Mouse (Mus musculus) midbrain, embryonic 14.5 days (tissue): ENCODE results near the gene Habp4. TPM values are rescaled to one million over a fixed set of nuclear protein-coding genes. Genes with fewer than 3 reads are reported as not detected.

Experiments
- ATAC-seq: fragments of 200-750 bp; cut with Nextera tagmentation; 2 replicates; pipeline ENCODE4 v1.8.0; 2017; ENCODE audit warnings: moderate number of reproducible peaks, moderate library complexity; ENCODE audit not compliant: low FRiP score, low TSS enrichment
- DNase-seq: peaks from one replicate; pipeline ENCODE4 v3.0.0-alpha.2; 2015
- H3K27ac ChIP-seq: fragments of 300-500 bp; sonication (generic); replicated peaks from 2 replicates; pipeline ENCODE4 v1.5.1; 2014; ENCODE audit warnings: mild to moderate bottlenecking, low read depth, low read length, moderate library complexity
- H3K27me3 ChIP-seq: fragments of 300-500 bp; sonication (generic); 2 replicates; pipeline ENCODE4 v1.6.1; 2014; ENCODE audit warnings: low read length, control low read depth, mixed read lengths; ENCODE audit not compliant: control insufficient read depth, insufficient read depth
- H3K36me3 ChIP-seq: fragments of 300-500 bp; sonication (generic); 2 replicates; pipeline ENCODE4 v1.6.1; 2014; ENCODE audit warnings: low read length, control low read depth; ENCODE audit not compliant: control insufficient read depth, insufficient read depth
- H3K4me1 ChIP-seq: fragments of 300-500 bp; sonication (generic); 2 replicates; pipeline ENCODE4 v1.6.1; 2014; ENCODE audit warnings: mild to moderate bottlenecking, antibody characterized with exemption, low read length, control low read depth; ENCODE audit not compliant: control insufficient read depth, insufficient read depth
- H3K4me2 ChIP-seq: fragments of 300-500 bp; sonication (generic); 2 replicates; pipeline ENCODE4 v1.6.1; 2014; ENCODE audit warnings: mild to moderate bottlenecking, low read length, moderate library complexity
- H3K4me3 ChIP-seq: fragments of 300-500 bp; sonication (generic); replicated peaks from 2 replicates; pipeline ENCODE4 v1.5.1; 2014; ENCODE audit warnings: low read depth, low read length
- H3K9ac ChIP-seq: fragments of 300-500 bp; sonication (generic); replicated peaks from 2 replicates; pipeline ENCODE4 v1.6.1; 2014; ENCODE audit warnings: mild to moderate bottlenecking, low read length, moderate library complexity
- H3K9me3 ChIP-seq: fragments of 300-500 bp; sonication (generic); 2 replicates; pipeline ENCODE4 v1.6.1; 2016; ENCODE audit warnings: low read length, control low read depth, mixed read lengths; ENCODE audit not compliant: control insufficient read depth
- WGBS: fragments of 180-500 bp; shearing (Covaris S2); extraction: QIAGEN DNeasy Blood & Tissue Kit; methylation state at CpG from one replicate; pipeline ENCODE4 v1.1.7; 2014; 5-methylcytosine and 5-hydroxymethylcytosine counted together
- polyA plus RNA-seq: library from polyadenylated mRNA; unstranded; fragments of >200 nt; fragmentation: Nextera tagmentation; extraction: Ambion mirVana; gene quantifications from 2 replicates; pipeline ENCODE4 v1.2.1, GENCODE M21; 2014

Habp4 gene
- polyA plus RNA-seq, 1 experiment from 2014 or later, result 36.5 TPM

GRCm38 (mm10) chr13:64182091-64182490 is 20.5 kb downstream of the Habp4 start:
- Histone ChIP-seq H3K4me2 (no peak overlapping the region), H3K9me3 (no peaks in the 10 kb centered on the region), H3K4me1 (no peaks in the 10 kb centered on the region), H3K36me3 (peaks cover 13% of the 10 kb centered on the region; the same call in 1 of the 2 replicates), H3K27me3 (no peaks in the 10 kb centered on the region), H3K27ac (no peak overlapping the region), H3K4me3 (no peak overlapping the region), H3K9ac (no peak overlapping the region)
- no peak for DNase-seq
- WGBS, result 91% methylated on average over 2 of the region's 2 CpGs
- no peak for ATAC-seq

- Histone ChIP-seq H3K4me2 (no peak overlapping the region), H3K4me1 (no peaks in the 10 kb centered on the region), H3K27ac (no peak overlapping the region), H3K9ac (no peak overlapping the region), H3K27me3 (no peaks in the 10 kb centered on the region), H3K36me3 (0 out of 2 replicates have a peak, but pooled peaks cover 3% of the 10 kb centered on the region), H3K4me3 (no peak overlapping the region), H3K9me3 (no peaks in the 10 kb centered on the region)
- WGBS, result 86% methylated on average over 4 of the region's 4 CpGs
- DNase-seq (no peak), ATAC-seq (no peak)
Measured at GRCm38 (mm10) chr13:64183583-64183982, 22.0 kb downstream of the Habp4 start.

GRCm38 (mm10) chr13:64184361-64184760 is 22.7 kb downstream of the Habp4 start:
- H3K9ac ChIP-seq, result no peak overlapping the region
- H3K4me2 ChIP-seq, result no peak overlapping the region
- 0 out of 2 replicates have a peak, but pooled peaks cover 3% of the 10 kb centered on the region for H3K36me3 ChIP-seq
- no peaks in the 10 kb centered on the region for H3K4me1 ChIP-seq
- no peak overlapping the region for H3K4me3 ChIP-seq
- ATAC-seq (no peak), DNase-seq (no peak)
- 82% methylated on average over 10 of the region's 10 CpGs for WGBS
- H3K27me3 ChIP-seq, result no peaks in the 10 kb centered on the region
- no peaks in the 10 kb centered on the region for H3K9me3 ChIP-seq
- H3K27ac ChIP-seq, result no peak overlapping the region

GRCm38 (mm10) chr13:64185176-64185575 is 23.6 kb downstream of the Habp4 start:
- Histone ChIP-seq H3K4me1 (no peaks in the 10 kb centered on the region), H3K9ac (no peak overlapping the region), H3K36me3 (0 out of 2 replicates have a peak, but pooled peaks cover 3% of the 10 kb centered on the region), H3K4me3 (no peak overlapping the region), H3K4me2 (no peak overlapping the region), H3K27ac (no peak overlapping the region), H3K27me3 (no peaks in the 10 kb centered on the region), H3K9me3 (no peaks in the 10 kb centered on the region)
- DNase-seq, result no peak
- WGBS, result 82% methylated on average over 7 of the region's 7 CpGs
- no peak for ATAC-seq

GRCm38 (mm10) chr13:64185586-64185985 is 24.0 kb downstream of the Habp4 start:
- H3K4me2 ChIP-seq, result no peak overlapping the region
- no peaks in the 10 kb centered on the region for H3K27me3 ChIP-seq
- WGBS, result 95% methylated on average over 9 of the region's 9 CpGs
- ATAC-seq, result no peak
- no peaks in the 10 kb centered on the region for H3K4me1 ChIP-seq
- no peak overlapping the region for H3K27ac ChIP-seq
- no peak overlapping the region for H3K9ac ChIP-seq
- no peak overlapping the region for H3K4me3 ChIP-seq
- no peaks in the 10 kb centered on the region for H3K9me3 ChIP-seq
- DNase-seq, result no peak
- H3K36me3 ChIP-seq, result 0 out of 2 replicates have a peak, but pooled peaks cover 3% of the 10 kb centered on the region

- H3K4me3 ChIP-seq, result no peak overlapping the region
- H3K9ac ChIP-seq, result no peak overlapping the region
- no peaks in the 10 kb centered on the region for H3K27me3 ChIP-seq
- H3K4me1 ChIP-seq, result no peaks in the 10 kb centered on the region
- H3K36me3 ChIP-seq, result 0 out of 2 replicates have a peak, but pooled peaks cover 3% of the 10 kb centered on the region
- H3K4me2 ChIP-seq, result no peak overlapping the region
- DNase-seq (no peak), ATAC-seq (no peak)
- no peak overlapping the region for H3K27ac ChIP-seq
- 94% methylated on average over 4 of the region's 4 CpGs for WGBS
- H3K9me3 ChIP-seq, result no peaks in the 10 kb centered on the region
Measured at GRCm38 (mm10) chr13:64186516-64186915, 24.9 kb downstream of the Habp4 start.

- no peak overlapping the region for H3K9ac ChIP-seq
- ATAC-seq (no peak), DNase-seq (no peak)
- H3K4me1 ChIP-seq, result no peaks in the 10 kb centered on the region
- no peak overlapping the region for H3K4me2 ChIP-seq
- no peak overlapping the region for H3K27ac ChIP-seq
- no peaks in the 10 kb centered on the region for H3K27me3 ChIP-seq
- H3K36me3 ChIP-seq, result 0 out of 2 replicates have a peak, but pooled peaks cover 3% of the 10 kb centered on the region
- H3K9me3 ChIP-seq, result no peaks in the 10 kb centered on the region
- no peak overlapping the region for H3K4me3 ChIP-seq
Measured at GRCm38 (mm10) chr13:64187065-64187464, 25.4 kb downstream of the Habp4 start.

- Histone ChIP-seq H3K27me3 (no peaks in the 10 kb centered on the region), H3K9ac (no peak overlapping the region), H3K4me1 (no peaks in the 10 kb centered on the region), H3K27ac (no peak overlapping the region), H3K9me3 (no peaks in the 10 kb centered on the region), H3K36me3 (no peaks in the 10 kb centered on the region), H3K4me3 (no peak overlapping the region), H3K4me2 (no peak overlapping the region)
- ATAC-seq (no peak), DNase-seq (no peak)
- WGBS, result 93% methylated on average over 6 of the region's 6 CpGs
Measured at GRCm38 (mm10) chr13:64197899-64198298, 36.3 kb downstream of the Habp4 start.

- no peaks in the 10 kb centered on the region for H3K36me3 ChIP-seq
- no peaks in the 10 kb centered on the region for H3K27me3 ChIP-seq
- no peak for DNase-seq
- H3K4me3 ChIP-seq, result no peak overlapping the region
- H3K9ac ChIP-seq, result no peak overlapping the region
- no peaks in the 10 kb centered on the region for H3K9me3 ChIP-seq
- H3K27ac ChIP-seq, result no peak overlapping the region
- ATAC-seq, result no peak
- no peak overlapping the region for H3K4me2 ChIP-seq
- H3K4me1 ChIP-seq, result no peaks in the 10 kb centered on the region
- 92% methylated on average over 4 of the region's 4 CpGs for WGBS
Measured at GRCm38 (mm10) chr13:64198310-64198709, 36.7 kb downstream of the Habp4 start.
